10 mouse cellular contexts compared by ENCODE assay signal in the genomic region with DNA sequence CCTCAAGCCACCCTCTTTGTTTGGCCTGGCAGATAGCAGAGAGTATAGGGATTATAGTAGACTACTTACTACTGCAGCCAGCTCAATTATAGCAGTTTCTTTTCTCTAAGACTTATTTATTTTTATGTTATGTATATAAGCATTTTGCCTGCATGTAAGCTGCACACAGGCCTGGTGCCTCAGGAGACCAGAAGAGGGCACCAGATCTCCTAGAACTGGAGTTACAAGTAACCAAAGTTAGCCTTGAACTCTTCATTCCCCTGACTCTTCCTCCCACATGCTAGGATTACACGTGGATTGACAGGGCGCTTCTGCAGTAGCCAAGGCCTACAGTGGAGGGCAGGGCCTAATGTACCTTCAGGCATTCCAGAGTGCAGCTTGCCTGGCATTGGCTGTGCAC.
A peak's percentile ranks its signal among the peaks of the same experiment; 100 is the strongest.
DNase-seq lines count a peak whose midpoint lies in the region; ATAC-seq and TF ChIP-seq lines count a peak whose summit lies in the region.
"Had no signal": no experiment of that assay in that cellular context is flagged by ENCODE, and none has a peak within 500 bp of the region (broad histone marks: within the 10 kb centered on the region; RNA-seq: fewer than 3 reads in every experiment).

No protein-coding gene starts in this region.

- no peak overlapping the region for H3K9ac ChIP-seq in hindbrain, embryonic 14.5 days
- H3K9ac ChIP-seq: embryonic facial prominence, embryonic 12.5 days; liver, embryonic 15.5 days had no signal

- intact Hi-C loops in gastrocnemius, adult 2 months (cut with DNase I), result loop anchor here (10.0 kb wide), 1 partner anchor 121 kb away; no protein-coding TSS in a partner anchor

- 54% methylated on average over 2 of the region's 2 CpGs for whole genome bisulfite sequencing in hindbrain, embryonic 14.5 days

- 0 out of 2 replicates have a peak, but pooled peaks have one; percentile 2 for ATAC-seq in hindbrain, embryonic 14.5 days (ENCODE audit: low FRiP score)

- H3K36me3 ChIP-seq in hindbrain, embryonic 14.5 days (replicated peaks; ENCODE audit: control insufficient read depth, insufficient read depth), result no peaks in the 10 kb centered on the region
- H3K36me3 ChIP-seq: embryonic facial prominence, embryonic 12.5 days had no signal

- no peak overlapping the region for H3K4me3 ChIP-seq in gastrocnemius, adult 2 months
- no peak overlapping the region for H3K4me3 ChIP-seq in hindbrain, embryonic 14.5 days (replicated peaks; ENCODE audit: low read length)
- H3K4me3 ChIP-seq: embryonic facial prominence, embryonic 12.5 days; liver, embryonic 15.5 days had no signal

- H3K27me3 ChIP-seq in hindbrain, embryonic 14.5 days (ENCODE audit: control insufficient read depth, insufficient read depth, low read length), result no peaks in the 10 kb centered on the region
- H3K27me3 ChIP-seq: embryonic facial prominence, embryonic 12.5 days; liver, embryonic 15.5 days had no signal

- no peaks in the 10 kb centered on the region for H3K9me3 ChIP-seq in hindbrain, embryonic 14.5 days (ENCODE audit: control insufficient read depth, low read length)
- H3K9me3 ChIP-seq: embryonic facial prominence, embryonic 12.5 days; liver, embryonic 15.5 days had no signal

- no peak for DNase-seq in gastrocnemius, adult 2 months
- no peak for DNase-seq in gastrocnemius, postnatal 4 days (ENCODE audit: low spot score in 2 of 2)
- DNase-seq in A20 (ENCODE audit: low read depth, low spot score) (peak; percentile 59), MN1 (ENCODE audit: low spot score) (no peak)
- DNase-seq in T-cell, adult 2 months (ENCODE audit: low spot score), result peak; percentile 31
- DNase-seq in hindbrain, embryonic 14.5 days (ENCODE audit: low spot score), result no peak
- peak; percentile 59 for DNase-seq in lung, postnatal 36 days
- DNase-seq in yolk sac, embryonic 10.5 days (ENCODE audit: low spot score), result no peak

- peak; percentile 53 for TF ChIP-seq CTCF in gastrocnemius, adult 2 months (IDR thresholded peaks at IDR 0.05)

- H3K4me2 ChIP-seq in hindbrain, embryonic 14.5 days (replicated peaks), result no peak overlapping the region
- H3K4me2 ChIP-seq: embryonic facial prominence, embryonic 12.5 days; liver, embryonic 15.5 days had no signal

- no peak overlapping the region for H3K27ac ChIP-seq in gastrocnemius, adult 2 months
- H3K27ac ChIP-seq in hindbrain, embryonic 14.5 days, result no peak overlapping the region
- H3K27ac ChIP-seq: embryonic facial prominence, embryonic 12.5 days; liver, embryonic 15.5 days had no signal

- no peaks in the 10 kb centered on the region for H3K4me1 ChIP-seq in hindbrain, embryonic 14.5 days (replicated peaks; ENCODE audit: control insufficient read depth, insufficient read depth, low read length)
- H3K4me1 ChIP-seq: embryonic facial prominence, embryonic 12.5 days; liver, embryonic 15.5 days had no signal

Comparison
In these comparisons a context has a peak if more than half of its experiments do, and no peak if none do; other contexts are left out.
1. DNase-seq: peak in A20 (single experiment), T-cell, adult 2 months (single experiment) and lung, postnatal 36 days (single experiment); none in gastrocnemius, adult 2 months (single experiment), gastrocnemius, postnatal 4 days (0 of 2), hindbrain, embryonic 14.5 days (single experiment), yolk sac, embryonic 10.5 days (single experiment) and MN1 (single experiment).